Mouse (Mus musculus) ZHBTc4 (cell line): ENCODE data around the gene Ctc1.
"Not testable (repeated sequence)": the region's sequence is repeated elsewhere in the genome, so short reads cannot be mapped to it uniquely, and the experiment has no call there.

Experiments used
- DNase-seq: peaks from one replicate; pipeline ENCODE4 v3.0.0-alpha.2; 2011; ENCODE audit warnings: low read depth, low spot score

The Ctc1 gene

GRCm38 (mm10) chr11:69008182-69009121 lies 7.3 kb upstream of the Ctc1 start, which contains the start of gene Pfas:
TSS of gene Pfas (minus strand) at chr11:69008460.
- peak; percentile 99 for DNase-seq

GRCm38 (mm10) chr11:69009508-69009907 lies 6.2 kb upstream of the Ctc1 start:
- no peak for DNase-seq

GRCm38 (mm10) chr11:69010400-69011323 lies 5.0 kb upstream of the Ctc1 start:
- DNase-seq, result peak; percentile 21

- DNase-seq, result not testable (repeated sequence)
Observed at GRCm38 (mm10) chr11:69011445-69011844, 4.3 kb upstream of the Ctc1 start.

- DNase-seq, result peak; percentile 95
Observed at GRCm38 (mm10) chr11:69012071-69012601, 3.6 kb upstream of the Ctc1 start.

GRCm38 (mm10) chr11:69016755-69017154 lies 1.0 kb downstream of the Ctc1 start:
- peak; percentile 19 for DNase-seq

- no peak for DNase-seq
Observed at GRCm38 (mm10) chr11:69020691-69021090, 5.0 kb downstream of the Ctc1 start.

- no peak for DNase-seq
Observed at GRCm38 (mm10) chr11:69026562-69026961, 10.9 kb downstream of the Ctc1 start.

GRCm38 (mm10) chr11:69028805-69029204 lies 13.1 kb downstream of the Ctc1 start:
- peak; percentile 86 for DNase-seq

GRCm38 (mm10) chr11:69033552-69033951 lies 17.8 kb downstream of the Ctc1 start:
- DNase-seq, result no peak

- DNase-seq, result no peak
Observed at GRCm38 (mm10) chr11:69034585-69034984, 18.9 kb downstream of the Ctc1 start.

- no peak for DNase-seq
Observed at GRCm38 (mm10) chr11:69035411-69035810, 19.7 kb downstream of the Ctc1 start.

GRCm38 (mm10) chr11:69035849-69036248 lies 20.1 kb downstream of the Ctc1 start:
- peak; percentile 95 for DNase-seq

- DNase-seq, result peak; percentile 78
Observed at GRCm38 (mm10) chr11:69036486-69037230, 20.9 kb downstream of the Ctc1 start.

GRCm38 (mm10) chr11:69037231-69038061 lies 21.7 kb downstream of the Ctc1 start:
- DNase-seq, result peak; percentile 91

GRCm38 (mm10) chr11:69038173-69038572 lies 22.5 kb downstream of the Ctc1 start:
- DNase-seq, result no peak

GRCm38 (mm10) chr11:69045531-69046394 lies 30.1 kb downstream of the Ctc1 start, which contains the start of gene Aurkb:
TSS of gene Aurkb (plus strand) at chr11:69045647.
- DNase-seq, result peak; percentile 94

GRCm38 (mm10) chr11:69046395-69046774 lies 30.7 kb downstream of the Ctc1 start:
- DNase-seq, result no peak

GRCm38 (mm10) chr11:69047592-69047991 lies 31.9 kb downstream of the Ctc1 start:
- DNase-seq, result no peak
